Mouse (Mus musculus) heart, postnatal 25 days (tissue): ENCODE data around the gene Cacna1h. TPM values are rescaled to one million over a fixed set of nuclear protein-coding genes. Genes with fewer than 3 reads are reported as not detected.

ENCODE experiments used
- DNase-seq: peaks from one replicate; pipeline ENCODE4 v3.0.0; 2022; ENCODE audit warnings: low spot score
- intact Hi-C: fragments of 180-260 bp; cut with DNase I; formaldehyde crosslinking; loops from one replicate; pipeline ENCODE4 v1.15.1; 2025
- total RNA-seq, 2 experiments: library from RNA; stranded (reverse); gene quantifications; 2 replicates each; pipeline ENCODE4 v1.2.3; 2021

Cacna1h gene
- total RNA-seq = 1 to 10 TPM; 6.9 to 7.3 TPM

DNA sequence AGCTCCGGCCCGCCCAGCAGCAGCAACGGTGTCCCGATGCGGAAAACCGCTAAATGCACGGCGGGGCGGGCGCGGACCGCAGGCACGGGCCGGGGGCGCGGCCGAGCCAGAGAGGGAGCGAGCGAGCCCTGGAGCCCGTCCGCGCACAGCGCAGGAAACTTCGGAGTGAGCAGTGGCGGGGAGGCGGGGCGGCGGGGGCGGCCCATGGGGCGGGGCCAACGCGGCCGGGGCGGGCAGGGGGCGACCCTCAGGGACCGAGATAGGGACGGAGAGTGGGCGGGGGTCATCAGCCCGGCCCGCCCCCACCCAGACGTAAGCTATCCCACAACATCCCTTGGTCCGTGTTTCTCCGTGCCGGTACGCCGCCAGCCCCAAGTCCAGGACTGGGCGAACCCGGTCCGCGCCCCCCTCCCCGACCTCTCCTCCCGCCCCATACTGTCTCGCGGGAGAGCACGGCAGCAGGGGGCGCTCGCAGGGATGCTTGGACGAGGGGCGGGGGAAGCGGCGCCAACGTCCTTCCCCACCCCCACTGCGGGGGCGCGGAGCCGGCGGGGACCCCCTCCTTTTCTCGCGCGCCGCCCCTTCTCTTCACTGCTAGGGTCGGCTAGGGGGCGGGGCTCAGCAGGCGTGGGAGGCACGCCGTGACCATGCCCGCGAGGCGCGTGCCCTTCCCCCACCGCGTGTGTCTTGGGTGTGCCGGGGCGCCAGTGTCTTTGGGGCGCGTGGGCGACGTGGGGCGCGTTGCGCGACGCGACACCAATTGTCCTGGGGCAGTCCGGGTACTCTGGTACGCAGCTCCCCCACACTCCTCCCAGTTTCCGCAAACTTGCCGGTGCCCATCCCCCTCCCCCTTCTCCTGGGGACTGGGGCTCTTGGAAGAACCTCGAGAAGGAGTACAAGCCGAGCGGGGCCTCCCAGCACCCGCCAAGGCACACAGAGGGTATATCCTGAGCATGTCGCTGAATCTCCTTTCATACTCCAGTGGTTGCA lies at the start of gene Cacna1h:
TSS of gene Cacna1h (minus strand) at position 167 of the 990 bp plus-strand sequence.
- intact Hi-C loops = no loop called here
- DNase-seq = no peak

DNA sequence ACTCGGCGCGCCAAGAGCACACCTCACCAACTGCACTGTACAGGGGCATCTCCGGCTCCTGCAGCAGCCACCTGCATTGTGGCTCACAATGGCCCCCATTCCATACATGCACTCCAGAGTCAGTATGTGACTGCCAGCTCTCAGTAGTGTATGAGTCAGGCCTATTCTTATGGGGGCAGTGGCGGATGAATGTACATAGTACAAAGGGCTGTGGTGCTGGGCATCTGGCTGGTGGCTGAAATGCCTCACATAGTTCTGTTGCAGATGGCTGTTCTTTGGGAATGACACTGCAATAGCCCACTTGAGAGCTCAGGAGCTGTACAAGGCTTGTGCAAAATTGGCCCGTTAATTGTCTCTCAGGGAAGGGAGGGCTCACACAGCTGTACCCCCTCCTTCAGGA lies 48.5 kb upstream of the Cacna1h start:
- DNase-seq = no peak
- intact Hi-C loops = no loop called here

DNA sequence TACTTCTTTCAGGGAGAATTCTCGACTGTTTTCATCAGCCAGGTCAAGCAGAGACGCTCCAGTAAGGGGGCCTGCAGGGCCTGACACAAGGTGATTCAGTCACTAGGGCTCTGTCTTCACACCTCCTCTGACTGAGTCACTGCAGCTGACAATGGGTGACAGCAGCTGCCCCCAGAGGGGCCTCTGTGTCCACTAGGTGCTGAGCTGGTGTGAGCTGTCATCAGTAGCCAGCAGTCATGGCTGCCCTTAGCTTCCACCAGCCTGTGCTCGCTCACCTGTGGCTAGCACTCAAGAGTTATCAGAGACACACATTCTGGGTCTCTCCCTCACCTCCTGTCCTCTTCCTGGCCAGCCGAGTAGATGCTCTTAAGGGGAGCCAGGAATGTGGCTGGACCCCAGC lies 47.2 kb upstream of the Cacna1h start:
- intact Hi-C loops = no loop called here
- no peak for DNase-seq

GRCm38 (mm10) chr17:25480152-25480551 lies 46.6 kb upstream of the Cacna1h start:
- intact Hi-C loops = no loop called here

GRCm38 (mm10) chr17:25475946-25476744 lies 42.6 kb upstream of the Cacna1h start:
- DNase-seq = no peak
- intact Hi-C loops = loop anchor here (1.0 to 10.0 kb wide), 3 partner anchors 31 to 329 kb away; partner anchors contain the start of gene Fbxl16

More at GRCm38 (mm10) chr17:25480152-25480551, 46.6 kb upstream of the Cacna1h start:
- no peak for DNase-seq

GRCm38 (mm10) chr17:25474330-25475077 lies 40.9 kb upstream of the Cacna1h start:
- intact Hi-C loops = loop anchor here (5.0 to 10.0 kb wide), 2 partner anchors 142 to 330 kb away; partner anchors contain the start of gene Fbxl16
- DNase-seq = no peak

- no peak for DNase-seq
- intact Hi-C loops = loop anchor here (5.0 to 10.0 kb wide), 2 partner anchors 140 to 333 kb away; partner anchors contain the start of gene Fbxl16
Measured at GRCm38 (mm10) chr17:25472044-25472443, 38.5 kb upstream of the Cacna1h start.

GRCm38 (mm10) chr17:25471418-25471817 lies 37.8 kb upstream of the Cacna1h start:
- no peak for DNase-seq
- intact Hi-C loops = loop anchor here (5.0 to 10.0 kb wide), 2 partner anchors 139 to 333 kb away; partner anchors contain the start of gene Fbxl16

GRCm38 (mm10) chr17:25469798-25470197 lies 36.2 kb upstream of the Cacna1h start:
- no peak for DNase-seq
- intact Hi-C loops = loop anchor here (1.0 to 10.0 kb wide), 3 partner anchors 71 to 335 kb away; partner anchors contain the start of gene Fbxl16

DNA sequence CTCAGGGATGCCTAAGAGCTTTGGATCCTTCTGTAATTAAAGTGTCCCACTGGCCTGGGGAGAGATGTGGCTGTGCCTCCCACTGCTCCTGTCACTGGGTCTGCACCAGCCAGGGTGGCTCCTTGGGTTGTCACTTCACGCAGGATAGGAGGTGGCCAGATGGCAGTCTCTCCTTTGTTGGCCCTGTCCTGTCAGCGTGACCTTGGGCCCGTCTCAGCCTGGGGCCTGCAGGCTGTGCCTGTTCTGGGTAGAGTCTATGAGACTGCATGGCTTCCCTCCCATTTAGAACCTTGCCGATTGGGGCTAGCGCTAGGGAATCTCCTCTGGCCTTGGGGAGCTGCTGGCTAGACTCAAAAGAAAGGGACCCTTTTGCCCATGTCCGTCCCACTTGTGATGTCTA lies 34.7 kb upstream of the Cacna1h start:
- DNase-seq = no peak
- intact Hi-C loops = no loop called here

GRCm38 (mm10) chr17:25467781-25468180 lies 34.2 kb upstream of the Cacna1h start:
- no peak for DNase-seq
- intact Hi-C loops = no loop called here

DNA sequence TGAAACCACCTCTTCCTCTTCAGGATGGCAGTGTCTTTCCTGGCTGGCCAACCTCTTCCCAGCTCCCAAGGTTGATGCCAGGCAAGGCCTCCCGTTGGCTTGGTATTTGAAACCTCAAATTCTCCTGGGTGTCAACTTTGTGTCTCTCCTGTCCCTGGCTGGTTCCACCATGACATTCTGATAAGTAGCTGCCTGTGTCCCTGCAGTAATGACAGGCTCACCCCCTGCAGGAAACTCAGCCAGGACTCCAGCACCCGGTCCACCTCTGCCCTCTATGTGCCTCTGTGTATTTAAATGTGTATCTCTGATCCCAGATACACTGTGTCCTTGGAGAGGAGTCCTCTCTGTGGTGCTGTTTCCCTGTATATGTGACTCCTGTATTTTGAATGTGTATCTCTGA lies 32.7 kb upstream of the Cacna1h start:
- intact Hi-C loops = no loop called here
- DNase-seq = no peak

DNA sequence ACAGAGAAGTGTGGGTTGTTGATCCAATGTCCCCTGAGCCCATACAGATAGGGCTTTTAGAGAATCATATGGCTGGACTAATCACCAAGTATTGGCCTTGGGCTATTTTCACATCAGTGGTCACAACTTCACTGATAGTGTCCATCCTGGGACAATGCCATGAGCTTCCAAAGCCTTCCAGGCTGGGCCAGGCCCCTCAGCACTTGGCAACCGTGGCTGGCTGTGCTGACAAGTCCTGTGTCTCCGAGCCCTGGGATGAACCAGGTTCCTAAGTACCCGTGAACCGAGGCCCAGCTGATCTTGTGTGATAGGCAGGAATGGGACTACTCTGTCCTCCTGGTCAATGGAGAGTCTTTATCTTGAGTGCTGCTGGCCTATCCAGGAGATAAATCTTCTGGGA lies 30.5 kb upstream of the Cacna1h start:
- DNase-seq = no peak
- intact Hi-C loops = no loop called here

- DNase-seq = no peak
- intact Hi-C loops = no loop called here
Measured at GRCm38 (mm10) chr17:25463326-25463945, 29.9 kb upstream of the Cacna1h start.

- no peak for DNase-seq
Measured at GRCm38 (mm10) chr17:25462236-25462875, 28.8 kb upstream of the Cacna1h start.

GRCm38 (mm10) chr17:25456540-25456939 lies 23.0 kb upstream of the Cacna1h start:
- no peak for DNase-seq
- intact Hi-C loops = no loop called here

More at GRCm38 (mm10) chr17:25462236-25462875, 28.8 kb upstream of the Cacna1h start:
- intact Hi-C loops = no loop called here

DNA sequence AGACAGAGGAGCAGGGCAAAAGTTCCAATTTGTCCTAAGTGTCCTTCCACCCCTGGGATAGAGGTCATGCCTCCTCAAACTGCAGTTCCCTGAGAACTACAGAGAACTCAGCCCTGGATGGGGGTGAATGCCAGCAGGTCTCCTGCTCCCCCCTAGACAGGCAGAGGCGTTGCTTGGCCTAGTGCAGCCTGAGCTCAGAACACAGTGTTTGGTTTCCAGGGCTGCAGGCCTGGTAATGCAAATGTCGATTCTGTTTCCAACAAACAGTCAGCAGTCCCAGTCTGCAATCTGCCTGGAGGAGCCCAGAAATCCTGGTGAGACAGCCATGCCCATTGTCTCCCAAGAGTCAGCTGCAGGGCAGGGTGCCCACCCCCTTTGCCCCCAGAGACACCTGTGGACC lies 20.7 kb upstream of the Cacna1h start, which contains the start of gene Tekt4:
TSS of gene Tekt4 (plus strand) at position 344 of the 400 bp plus-strand sequence.
- intact Hi-C loops = no loop called here
- DNase-seq = no peak

DNA sequence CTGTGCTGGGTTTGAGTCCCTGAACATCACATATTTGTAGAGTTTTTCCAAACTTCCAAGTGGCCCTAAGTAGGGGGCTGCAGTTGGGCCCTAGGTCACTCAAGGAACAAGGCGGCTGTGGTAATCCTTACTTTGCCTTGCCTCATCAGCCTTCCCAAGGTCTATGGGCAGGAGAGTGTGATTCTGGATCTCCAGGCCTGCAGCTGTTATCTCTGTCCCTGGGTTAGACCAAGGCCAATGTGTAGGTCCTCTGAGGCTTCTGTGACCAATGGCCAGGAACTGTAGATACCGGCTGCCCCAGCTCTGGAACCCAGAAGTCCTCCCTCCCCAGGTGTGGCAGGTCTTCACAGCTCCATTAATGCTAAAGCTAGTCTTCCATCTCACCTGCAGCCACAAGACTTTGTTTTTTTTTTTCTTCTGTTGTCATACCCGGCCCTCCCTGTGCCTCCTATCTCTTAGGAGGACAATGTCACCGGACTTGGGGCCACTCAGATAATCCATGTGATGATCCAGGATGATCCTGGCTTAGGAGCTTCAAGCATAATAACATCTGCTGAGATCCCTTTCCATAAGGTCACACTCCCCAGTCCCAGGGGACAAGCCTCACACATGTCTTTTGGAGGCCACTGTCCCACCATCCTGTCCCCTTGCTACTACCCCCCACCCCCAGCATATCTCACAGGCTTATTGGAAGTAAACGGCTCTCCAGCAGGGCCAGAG lies 18.8 kb upstream of the Cacna1h start:
- no peak for DNase-seq
- intact Hi-C loops = no loop called here
